Mouse (Mus musculus) embryonic facial prominence, embryonic 13.5 days (tissue): ENCODE results near the gene Cmip. TPM values are rescaled to one million over a fixed set of nuclear protein-coding genes. Genes with fewer than 3 reads are reported as not detected.
A peak's percentile ranks its signal among the peaks of the same experiment; 100 is the strongest.

Experiments
- ATAC-seq: fragments of 200-750 bp; cut with Nextera tagmentation; 2 replicates; pipeline ENCODE4 v1.8.0; 2017; ENCODE audit warnings: low read depth; ENCODE audit not compliant: insufficient number of reproducible peaks, insufficient read depth, low FRiP score, low TSS enrichment
- H3K27ac ChIP-seq: fragments of 300-500 bp; sonication (generic); 2 replicates; pipeline ENCODE4 v1.5.1; 2015; ENCODE audit warnings: moderate library complexity, mild to moderate bottlenecking, inconsistent platforms
- H3K27me3 ChIP-seq: fragments of 300-500 bp; sonication (generic); 2 replicates; pipeline ENCODE4 v1.6.1; 2015; ENCODE audit warnings: mild to moderate bottlenecking, inconsistent platforms
- H3K36me3 ChIP-seq: fragments of 300-500 bp; sonication (generic); 2 replicates; pipeline ENCODE4 v1.6.1; 2015; ENCODE audit warnings: mild to moderate bottlenecking, inconsistent platforms
- H3K4me1 ChIP-seq: fragments of 300-500 bp; sonication (generic); 2 replicates; pipeline ENCODE4 v1.6.1; 2015; ENCODE audit warnings: inconsistent platforms
- H3K4me2 ChIP-seq: fragments of 300-500 bp; sonication (generic); 2 replicates; pipeline ENCODE4 v1.6.1; 2015; ENCODE audit warnings: moderate library complexity, mild to moderate bottlenecking, inconsistent platforms
- H3K4me3 ChIP-seq: fragments of 300-500 bp; sonication (generic); 2 replicates; pipeline ENCODE4 v1.5.1; 2015; ENCODE audit warnings: mild to moderate bottlenecking, inconsistent platforms
- H3K9ac ChIP-seq: fragments of 300-500 bp; sonication (generic); 2 replicates; pipeline ENCODE4 v1.6.1; 2015; ENCODE audit warnings: mild to moderate bottlenecking, inconsistent platforms
- H3K9me3 ChIP-seq: fragments of 300-500 bp; sonication (generic); 2 replicates; pipeline ENCODE4 v1.6.1; 2016; ENCODE audit warnings: inconsistent platforms
- WGBS: fragments of 180-500 bp; shearing (Covaris S2); methylation state at CpG from one replicate; pipeline ENCODE4 v1.1.7; 2015; ENCODE audit warnings: mixed read lengths; 5-methylcytosine and 5-hydroxymethylcytosine counted together
- polyA plus RNA-seq: library from polyadenylated mRNA; unstranded; fragments of >200 nt; fragmentation: Nextera tagmentation; extraction: Ambion mirVana; gene quantifications from 2 replicates; pipeline ENCODE4 v1.2.1, GENCODE M21; 2015

Cmip gene
- 17.7 and 20.1 TPM in 2 replicates for polyA plus RNA-seq

GRCm38 (mm10) chr8:117257029-117257820 is at the start of gene Cmip:
TSS of gene Cmip (plus strand) at chr8:117257064.
- Histone ChIP-seq H3K27ac (peak within 1 kb of the TSS; percentile 91), H3K9me3 (no peaks in the 10 kb centered on the region), H3K4me1 (peaks cover 42% of the 10 kb centered on the region), H3K4me2 (peak within 1 kb of the TSS; percentile 88), H3K27me3 (no peaks in the 10 kb centered on the region), H3K9ac (peak within 1 kb of the TSS; percentile 92), H3K36me3 (no peaks in the 10 kb centered on the region), H3K4me3 (peak within 1 kb of the TSS; percentile 82)
- no peak for ATAC-seq
- under 1% methylated on average over 65 of the region's 65 CpGs for WGBS

- no peak overlapping the region for H3K9ac ChIP-seq
- peaks cover 48% of the 10 kb centered on the region for H3K36me3 ChIP-seq
- no peaks in the 10 kb centered on the region for H3K4me1 ChIP-seq
- ATAC-seq: no peak
- H3K27me3 ChIP-seq: no peaks in the 10 kb centered on the region
- no peak overlapping the region for H3K27ac ChIP-seq
- no peaks in the 10 kb centered on the region for H3K9me3 ChIP-seq
- WGBS: 90% methylated on average over 12 of the region's 12 CpGs
- H3K4me2 ChIP-seq: no peak overlapping the region
- no peak overlapping the region for H3K4me3 ChIP-seq
These were observed 47.7 kb upstream of the Cmip start for GRCm38 (mm10) chr8:117209150-117209549.

GRCm38 (mm10) chr8:117212100-117212499 is 44.8 kb upstream of the Cmip start:
- Histone ChIP-seq H3K4me3 (no peak overlapping the region), H3K4me1 (no peaks in the 10 kb centered on the region), H3K27me3 (no peaks in the 10 kb centered on the region), H3K27ac (no peak overlapping the region), H3K4me2 (no peak overlapping the region), H3K9me3 (no peaks in the 10 kb centered on the region), H3K36me3 (peaks cover 53% of the 10 kb centered on the region), H3K9ac (no peak overlapping the region)
- ATAC-seq: no peak
- 89% methylated on average over 11 of the region's 11 CpGs for WGBS

- Histone ChIP-seq H3K27me3 (no peaks in the 10 kb centered on the region), H3K27ac (no peak overlapping the region), H3K9me3 (no peaks in the 10 kb centered on the region), H3K4me2 (no peak overlapping the region), H3K36me3 (peaks cover 30% of the 10 kb centered on the region), H3K4me3 (no peak overlapping the region), H3K9ac (no peak overlapping the region), H3K4me1 (no peaks in the 10 kb centered on the region)
- no peak for ATAC-seq
- 86% methylated on average over 2 of the region's 2 CpGs for WGBS
These were observed 39.1 kb upstream of the Cmip start for GRCm38 (mm10) chr8:117217724-117218123.

GRCm38 (mm10) chr8:117222396-117222795 is 34.5 kb upstream of the Cmip start:
- H3K4me1 ChIP-seq: no peaks in the 10 kb centered on the region
- no peak overlapping the region for H3K4me2 ChIP-seq
- H3K27ac ChIP-seq: no peak overlapping the region
- no peak overlapping the region for H3K9ac ChIP-seq
- no peaks in the 10 kb centered on the region for H3K36me3 ChIP-seq
- H3K9me3 ChIP-seq: no peaks in the 10 kb centered on the region
- 83% methylated on average over 6 of the region's 6 CpGs for WGBS
- ATAC-seq: no peak
- no peaks in the 10 kb centered on the region for H3K27me3 ChIP-seq
- H3K4me3 ChIP-seq: no peak overlapping the region

- 13% methylated on average over 9 of the region's 9 CpGs for WGBS
- no peaks in the 10 kb centered on the region for H3K9me3 ChIP-seq
- H3K27ac ChIP-seq: no peak overlapping the region
- H3K27me3 ChIP-seq: no peaks in the 10 kb centered on the region
- H3K36me3 ChIP-seq: no peaks in the 10 kb centered on the region
- H3K9ac ChIP-seq: no peak overlapping the region
- H3K4me3 ChIP-seq: peak overlapping the region; percentile 31
- peak; percentile 66; the same call in 1 of the 2 replicates for ATAC-seq
- H3K4me2 ChIP-seq: peak overlapping the region; percentile 49
- no peaks in the 10 kb centered on the region for H3K4me1 ChIP-seq
These were observed 32.2 kb upstream of the Cmip start for GRCm38 (mm10) chr8:117224630-117225029.

- WGBS: 81% methylated on average over 12 of the region's 12 CpGs
- Histone ChIP-seq H3K9me3 (no peaks in the 10 kb centered on the region), H3K27ac (no peak overlapping the region), H3K4me2 (no peak overlapping the region), H3K27me3 (no peaks in the 10 kb centered on the region), H3K4me1 (no peaks in the 10 kb centered on the region), H3K4me3 (no peak overlapping the region), H3K9ac (no peak overlapping the region), H3K36me3 (no peaks in the 10 kb centered on the region)
- ATAC-seq: no peak
These were observed 30.6 kb upstream of the Cmip start for GRCm38 (mm10) chr8:117226306-117226705.

- H3K4me1 ChIP-seq: no peaks in the 10 kb centered on the region
- H3K36me3 ChIP-seq: no peaks in the 10 kb centered on the region
- no peak overlapping the region for H3K4me3 ChIP-seq
- H3K9me3 ChIP-seq: no peaks in the 10 kb centered on the region
- 87% methylated on average over 2 of the region's 2 CpGs for WGBS
- no peak overlapping the region for H3K27ac ChIP-seq
- ATAC-seq: no peak
- no peak overlapping the region for H3K9ac ChIP-seq
- H3K27me3 ChIP-seq: no peaks in the 10 kb centered on the region
- no peak overlapping the region for H3K4me2 ChIP-seq
These were observed 29.5 kb upstream of the Cmip start for GRCm38 (mm10) chr8:117227339-117227738.

GRCm38 (mm10) chr8:117233199-117233598 is 23.7 kb upstream of the Cmip start:
- Histone ChIP-seq H3K9me3 (no peaks in the 10 kb centered on the region), H3K4me1 (no peaks in the 10 kb centered on the region), H3K4me3 (no peak overlapping the region), H3K36me3 (no peaks in the 10 kb centered on the region), H3K4me2 (no peak overlapping the region), H3K27me3 (no peaks in the 10 kb centered on the region), H3K27ac (no peak overlapping the region), H3K9ac (no peak overlapping the region)
- ATAC-seq: no peak
- WGBS: 84% methylated on average over 7 of the region's 7 CpGs

- H3K4me3 ChIP-seq: no peak overlapping the region
- H3K4me1 ChIP-seq: no peaks in the 10 kb centered on the region
- H3K36me3 ChIP-seq: no peaks in the 10 kb centered on the region
- ATAC-seq: no peak
- H3K27ac ChIP-seq: no peak overlapping the region
- H3K27me3 ChIP-seq: no peaks in the 10 kb centered on the region
- H3K4me2 ChIP-seq: no peak overlapping the region
- H3K9ac ChIP-seq: no peak overlapping the region
- WGBS: 92% methylated on average over 4 of the region's 4 CpGs
- no peaks in the 10 kb centered on the region for H3K9me3 ChIP-seq
These were observed 20.3 kb upstream of the Cmip start for GRCm38 (mm10) chr8:117236531-117236930.

GRCm38 (mm10) chr8:117240326-117240725 is 16.5 kb upstream of the Cmip start:
- Histone ChIP-seq H3K4me1 (no peaks in the 10 kb centered on the region), H3K4me3 (no peak overlapping the region), H3K4me2 (no peak overlapping the region), H3K27ac (no peak overlapping the region), H3K9me3 (no peaks in the 10 kb centered on the region), H3K36me3 (no peaks in the 10 kb centered on the region), H3K9ac (no peak overlapping the region), H3K27me3 (no peaks in the 10 kb centered on the region)
- 88% methylated on average over 5 of the region's 5 CpGs for WGBS
- no peak for ATAC-seq

GRCm38 (mm10) chr8:117240841-117241494 is 15.9 kb upstream of the Cmip start:
- no peak for ATAC-seq
- no peak overlapping the region for H3K4me3 ChIP-seq
- H3K27ac ChIP-seq: no peak overlapping the region
- H3K36me3 ChIP-seq: no peaks in the 10 kb centered on the region
- no peaks in the 10 kb centered on the region for H3K4me1 ChIP-seq
- H3K4me2 ChIP-seq: no peak overlapping the region
- H3K27me3 ChIP-seq: no peaks in the 10 kb centered on the region
- 77% methylated on average over 5 of the region's 5 CpGs for WGBS
- H3K9me3 ChIP-seq: no peaks in the 10 kb centered on the region
- no peak overlapping the region for H3K9ac ChIP-seq
